Mouse (Mus musculus) fat pad, adult 2 months (tissue): ENCODE data around the gene Aldh8a1.

Experiments used
- DNase-seq: peaks from one replicate; pipeline ENCODE4 v3.0.0-alpha.2; 2011; ENCODE audit warnings: low read depth, low spot score; ENCODE audit errors: extremely low read depth

Gene Aldh8a1

DNA sequence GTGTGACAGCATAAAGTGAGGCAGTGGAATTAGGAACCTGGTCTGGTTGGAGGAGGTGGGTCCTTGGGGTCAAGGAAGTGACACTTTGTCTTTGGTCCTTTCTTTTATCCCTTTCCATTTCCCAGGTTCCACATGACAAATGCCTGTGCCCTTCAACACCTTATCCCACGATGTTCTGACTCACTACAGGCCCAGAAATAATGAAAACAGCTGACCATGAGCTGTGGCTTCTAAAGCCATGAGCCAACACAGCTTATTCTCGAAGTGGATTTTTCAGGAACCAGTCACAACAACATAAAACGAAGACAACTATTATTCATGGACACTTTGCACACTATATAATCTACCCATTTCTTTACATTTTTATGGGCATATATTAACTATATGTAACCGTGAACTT is 37.9 kb downstream of the Aldh8a1 start:
- no peak for DNase-seq

DNA sequence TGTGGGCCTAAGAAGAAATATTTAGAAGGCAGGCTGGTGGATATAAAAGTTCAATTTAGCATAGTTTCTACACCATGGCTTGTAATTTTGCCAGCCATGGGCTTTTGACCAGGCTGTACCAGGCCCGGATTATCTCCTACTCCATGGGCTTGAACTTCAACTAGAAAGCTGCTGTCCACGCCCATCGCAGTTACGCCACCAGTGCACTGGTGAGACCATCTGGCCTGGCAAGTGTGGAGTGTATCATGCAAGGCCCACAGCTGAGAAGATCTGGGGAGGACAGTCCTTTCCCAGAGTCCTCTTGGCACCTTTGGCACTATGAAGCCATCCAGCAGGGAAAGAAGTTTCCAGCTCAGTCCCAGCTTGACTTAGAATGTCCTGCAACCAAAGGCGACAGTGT is 39.1 kb downstream of the Aldh8a1 start:
- DNase-seq, result no peak

DNA sequence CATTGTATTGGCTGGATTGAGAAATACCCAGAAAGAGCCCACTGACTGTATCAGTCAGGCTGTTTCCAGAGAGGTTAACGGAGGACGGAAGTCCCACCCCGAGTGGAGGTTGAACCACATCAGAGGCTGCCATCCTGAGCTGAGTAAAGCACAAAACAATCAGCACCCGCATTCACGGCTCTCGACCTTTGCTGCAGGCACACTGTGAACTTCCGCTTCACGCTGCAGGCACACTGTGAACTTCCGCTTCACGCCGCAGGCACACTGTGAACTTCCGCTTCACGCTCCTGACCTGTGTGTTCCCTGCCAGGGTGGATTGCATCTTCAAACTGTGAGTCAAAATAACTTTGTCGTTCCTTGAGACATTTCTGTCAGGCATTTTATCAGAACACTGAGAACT is 42.1 kb downstream of the Aldh8a1 start:
- DNase-seq, result no peak

DNA sequence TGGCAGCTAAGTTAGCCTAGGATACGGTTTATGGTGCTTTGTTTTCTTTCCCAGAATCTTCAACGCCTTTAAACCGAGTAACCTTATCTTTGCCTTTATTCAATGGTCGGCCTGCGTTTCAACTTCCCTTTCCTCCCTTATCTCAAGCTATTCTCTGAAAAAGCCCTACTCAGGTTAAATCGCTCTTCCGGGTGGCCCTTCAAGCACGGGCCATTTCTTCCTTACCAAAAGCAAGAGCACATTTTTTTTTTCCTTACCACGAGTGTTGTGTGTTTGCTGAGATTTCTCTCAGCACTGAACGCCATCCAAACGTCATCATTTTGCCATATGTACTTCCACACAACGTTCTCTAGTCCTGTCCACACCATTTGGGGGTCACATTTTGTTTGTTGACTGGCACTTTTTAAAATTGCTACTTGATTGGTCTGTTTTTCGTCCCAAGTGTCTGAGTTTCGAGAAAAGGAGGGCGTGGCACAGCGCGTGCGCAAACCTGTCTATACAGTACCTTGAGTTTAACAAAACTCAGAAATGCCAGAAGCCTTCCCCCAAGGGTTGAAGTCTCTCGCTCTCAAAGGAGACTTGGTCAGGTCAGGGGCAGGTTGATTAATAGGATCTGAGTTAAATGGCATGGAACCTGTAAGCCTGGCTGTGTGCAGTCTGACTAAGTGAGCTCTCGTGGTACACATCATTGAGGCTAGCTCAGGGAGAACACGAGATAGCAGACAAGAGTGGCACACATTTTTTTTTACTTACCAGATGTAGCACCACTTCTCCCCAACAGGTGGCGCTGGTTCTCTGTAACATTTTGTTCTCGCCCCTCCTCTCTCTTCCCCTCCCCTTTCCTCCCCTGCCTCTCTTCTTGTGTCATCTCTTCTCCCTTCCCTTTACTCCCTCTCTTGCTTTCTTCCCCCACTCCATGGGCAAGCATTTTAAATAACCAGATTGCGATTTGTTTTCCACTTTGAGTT is 43.6 kb downstream of the Aldh8a1 start:
- DNase-seq, result no peak

DNA sequence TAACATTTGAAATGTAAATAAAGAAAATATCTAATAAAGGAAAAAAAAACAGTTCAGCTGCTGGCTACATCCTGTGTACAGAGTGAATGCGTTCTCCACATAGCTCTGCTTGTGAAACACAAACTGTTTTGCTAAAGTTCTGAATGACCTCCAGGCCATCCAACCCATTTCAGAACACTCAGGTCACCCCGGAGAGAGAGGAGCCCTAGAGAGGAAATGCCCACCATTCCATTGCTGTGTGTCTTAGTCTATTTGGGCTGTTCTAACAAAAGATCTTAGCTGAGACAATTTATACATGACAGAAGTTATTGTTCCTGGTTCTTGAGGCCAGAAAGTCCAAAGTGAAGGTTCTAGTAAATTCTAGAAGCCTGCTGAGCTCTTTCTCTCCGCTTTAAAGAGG is 49.4 kb downstream of the Aldh8a1 start:
- no peak for DNase-seq

DNA sequence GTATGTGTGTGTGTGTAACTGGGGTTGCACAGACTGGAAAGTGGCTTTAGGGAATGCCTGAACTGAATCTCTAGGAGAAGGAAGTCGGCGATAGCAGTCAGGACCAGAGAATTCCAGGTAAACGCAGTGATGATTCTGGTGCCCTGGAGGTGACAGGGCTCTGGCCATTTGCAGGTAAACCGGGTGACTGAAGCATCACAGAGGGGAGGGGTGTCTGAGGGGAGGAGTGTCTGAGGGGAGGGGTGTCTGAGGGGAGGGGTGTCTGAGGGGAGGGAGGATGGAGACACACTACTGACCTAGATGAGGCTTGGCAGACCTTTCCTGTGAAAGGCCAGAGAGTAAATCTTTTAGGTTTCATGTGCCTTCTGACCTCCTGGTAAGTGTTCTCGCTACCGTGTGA is 50.9 kb downstream of the Aldh8a1 start:
- no peak for DNase-seq

DNA sequence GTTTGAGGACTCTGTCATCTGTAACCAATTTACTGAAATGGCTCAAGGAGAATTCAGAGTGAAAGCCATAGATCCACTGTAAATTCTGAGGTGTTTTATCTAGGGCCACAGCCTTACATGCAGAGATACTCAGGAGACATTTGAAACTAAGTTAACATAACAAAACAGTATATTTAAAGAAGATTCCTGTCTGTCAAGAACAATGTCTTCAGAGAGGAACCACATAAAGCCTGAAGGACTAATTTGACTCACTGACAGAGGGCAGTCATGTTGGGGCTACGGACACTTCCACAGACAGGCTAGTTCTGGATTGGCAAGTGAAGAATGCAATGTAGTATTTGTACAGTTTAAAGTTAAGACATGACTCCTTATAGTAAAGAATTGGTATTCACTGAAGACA is 62.2 kb downstream of the Aldh8a1 start:
- no peak for DNase-seq

DNA sequence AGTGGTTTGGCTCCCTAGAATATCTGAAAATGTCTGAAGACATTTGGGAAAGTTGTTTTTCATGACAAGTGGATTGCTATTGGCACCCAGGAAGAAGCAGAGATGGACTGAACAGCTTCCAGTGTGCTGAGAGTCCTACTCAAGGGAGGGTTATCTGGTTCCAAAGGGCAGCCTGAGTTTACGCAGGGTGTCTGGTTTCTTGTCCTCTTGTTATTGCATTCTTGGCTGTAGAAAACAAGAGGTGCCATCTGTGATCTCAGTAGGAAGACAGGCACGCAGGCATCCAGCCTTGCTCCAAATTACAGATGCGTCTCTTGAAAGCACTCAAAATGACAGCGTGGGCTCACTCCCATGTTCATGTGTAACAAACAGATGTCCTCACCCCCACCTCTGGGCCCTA is 63.9 kb downstream of the Aldh8a1 start:
- DNase-seq, result no peak

DNA sequence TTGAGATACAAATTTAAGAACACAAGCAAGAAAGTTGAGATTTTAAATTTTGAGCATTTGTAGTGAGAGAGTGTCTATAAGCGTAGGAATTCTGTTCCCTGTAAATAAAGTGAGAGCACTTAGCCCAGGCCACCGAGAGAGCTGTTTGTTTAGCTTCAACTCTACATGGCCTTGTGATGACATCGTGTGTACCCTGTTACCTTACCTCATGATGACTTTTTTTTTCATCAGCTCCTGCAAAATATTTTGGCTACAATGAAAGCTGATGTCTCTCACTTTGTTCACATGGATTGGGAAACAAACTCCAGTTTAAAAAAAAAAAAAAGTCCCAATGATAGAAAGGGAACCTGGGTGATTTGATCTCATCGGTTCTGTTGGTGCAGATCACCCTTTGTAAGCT is 64.6 kb downstream of the Aldh8a1 start:
- no peak for DNase-seq

DNA sequence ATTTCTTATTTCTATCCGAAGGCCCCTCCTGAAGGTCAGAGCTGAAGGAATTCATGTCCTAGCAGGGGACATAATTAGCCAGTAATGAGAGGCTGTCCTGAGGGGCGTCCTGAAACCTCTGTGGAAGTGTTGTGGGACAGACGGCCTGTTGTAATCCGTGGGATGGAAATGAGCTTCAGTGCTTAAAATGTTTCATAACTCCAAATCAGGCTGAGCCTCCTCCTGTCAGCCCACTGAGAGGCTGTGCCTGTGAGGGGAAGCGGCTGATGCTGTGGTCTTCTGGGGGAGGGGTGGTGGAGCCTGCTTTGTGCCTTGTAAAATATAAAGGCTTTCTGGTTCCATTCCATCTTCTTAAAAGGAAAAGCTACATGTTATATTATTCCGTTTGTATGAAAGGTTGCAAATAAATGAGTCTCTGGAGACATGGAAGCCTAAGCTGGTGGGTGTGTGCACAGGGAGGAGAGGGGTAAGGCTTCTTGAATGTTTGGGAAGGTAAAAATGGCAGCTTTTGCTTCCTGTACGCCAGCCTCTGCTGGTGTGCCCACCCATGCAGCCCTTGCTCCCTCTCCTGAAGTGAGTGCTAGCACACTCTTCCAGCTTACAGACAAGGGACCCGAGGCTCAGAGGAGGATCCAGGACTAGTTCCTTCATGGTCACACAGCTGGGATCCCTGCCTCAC is 66.7 kb downstream of the Aldh8a1 start:
- no peak for DNase-seq

DNA sequence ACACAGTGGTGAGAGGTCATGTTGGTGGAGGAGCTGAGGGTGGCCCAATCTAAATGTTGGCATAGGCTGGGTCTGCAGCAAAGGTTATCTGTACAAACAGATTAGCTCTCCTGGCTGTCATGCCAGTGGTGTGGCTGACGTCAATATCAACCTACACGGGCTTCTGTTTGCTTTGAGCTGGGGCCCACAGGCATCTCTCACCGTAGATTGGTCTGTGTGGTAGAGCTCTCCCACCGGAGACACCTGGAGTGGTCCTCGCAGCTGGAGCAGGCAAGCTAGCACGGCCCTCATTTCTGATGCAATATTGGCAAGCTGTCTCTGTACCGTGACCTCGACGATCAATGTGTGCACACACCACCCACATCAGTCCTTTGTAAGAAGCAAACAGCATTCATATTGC is 67.3 kb downstream of the Aldh8a1 start:
- DNase-seq, result no peak
